Mouse (Mus musculus) 416B (cell line): ENCODE results near the gene Cdon.
A peak's percentile ranks its signal among the peaks of the same experiment; 100 is the strongest.
"Not testable (repeated sequence)": the region's sequence is repeated elsewhere in the genome, so short reads cannot be mapped to it uniquely, and the experiment has no call there.

Source experiments
- DNase-seq: peaks from one replicate; pipeline ENCODE4 v3.0.0; 2011; ENCODE audit warnings: low read depth

Gene Cdon

DNA sequence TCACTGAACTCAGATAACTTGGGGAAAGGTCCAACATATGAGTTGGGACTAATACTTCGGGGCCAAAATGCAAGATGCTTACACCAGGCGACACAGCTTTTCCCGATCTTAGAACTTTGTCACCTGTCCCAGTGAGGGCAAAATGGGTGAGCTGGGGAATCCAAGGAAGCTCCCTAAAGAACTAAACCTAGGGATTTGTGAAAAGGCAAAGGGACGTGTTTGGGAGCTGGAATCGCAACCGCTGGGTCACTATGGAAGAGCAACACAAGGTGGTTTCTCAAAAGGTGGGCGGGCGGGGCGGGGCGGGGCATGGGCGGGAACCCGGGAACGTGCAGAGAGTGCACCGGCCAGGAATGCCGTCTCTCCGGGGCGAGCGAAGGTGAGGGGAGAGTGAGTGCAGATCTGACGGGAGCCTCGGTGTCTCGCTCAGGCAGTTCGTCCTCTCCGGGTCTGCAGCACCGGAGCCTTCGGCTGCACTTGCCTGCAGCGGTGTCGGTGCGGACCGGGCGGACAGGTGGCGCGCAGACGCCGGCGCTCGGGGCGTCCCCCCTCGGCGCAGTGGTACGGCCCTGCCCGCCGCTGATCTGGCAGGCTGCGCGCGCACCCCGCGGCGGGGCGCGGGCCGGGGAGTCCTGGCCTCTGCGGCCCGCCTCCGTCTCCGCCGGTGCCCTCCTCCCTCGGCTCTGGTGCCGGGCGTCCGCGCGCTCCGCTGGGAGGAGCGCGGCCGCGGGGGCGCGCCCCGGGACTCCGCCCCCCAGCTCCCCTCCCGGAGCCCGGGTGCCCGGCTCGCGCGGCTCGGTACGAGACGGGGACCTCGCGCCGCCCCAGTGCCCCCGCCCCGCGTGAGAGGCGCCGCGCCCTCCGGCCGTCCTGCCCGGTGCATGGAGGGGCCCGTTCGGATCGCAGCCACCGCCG is at the start of gene Cdon:
Gene Cdon, plus strand, starts transcription at position 324 of the 915 bp plus-strand sequence.
- peak; percentile 57 for DNase-seq

DNA sequence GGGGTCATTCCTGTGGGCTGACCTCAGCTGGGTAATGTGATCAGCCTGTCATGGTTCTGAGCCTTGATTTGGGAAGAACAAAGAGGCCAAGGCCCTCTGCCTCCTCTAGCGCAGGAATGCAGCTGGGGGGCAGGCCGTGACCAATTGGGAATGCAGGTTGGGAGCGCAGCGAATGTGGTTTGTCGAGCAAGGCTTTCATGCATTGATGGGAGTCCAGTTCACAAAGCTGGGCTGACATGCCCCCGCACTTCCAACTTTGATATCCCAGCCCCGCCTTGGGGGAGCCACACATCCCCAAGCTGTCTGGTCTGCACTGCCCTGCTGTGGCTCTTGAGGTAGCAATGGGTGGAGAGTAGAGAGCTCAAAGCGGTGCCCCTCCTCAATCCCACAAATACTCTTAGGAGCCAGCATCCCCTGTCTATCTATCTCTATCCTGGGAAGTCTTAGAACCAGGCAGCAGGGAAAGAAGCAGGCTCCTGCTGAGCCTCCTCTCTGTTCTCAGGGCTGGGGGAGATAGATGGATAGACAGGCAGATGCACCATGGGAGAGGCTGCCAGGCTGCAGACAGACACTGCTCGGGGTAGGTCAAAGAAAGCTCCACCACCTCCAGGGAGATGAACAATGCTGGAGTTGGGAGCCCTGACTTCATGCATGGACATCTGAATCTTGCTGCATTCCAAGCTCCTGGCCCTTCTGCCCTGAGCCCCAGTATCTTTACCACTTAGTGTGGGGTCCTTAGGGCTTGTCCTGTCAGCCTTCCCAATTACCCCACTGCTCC is 48.4 kb upstream of the Cdon start:
- DNase-seq: no peak

DNA sequence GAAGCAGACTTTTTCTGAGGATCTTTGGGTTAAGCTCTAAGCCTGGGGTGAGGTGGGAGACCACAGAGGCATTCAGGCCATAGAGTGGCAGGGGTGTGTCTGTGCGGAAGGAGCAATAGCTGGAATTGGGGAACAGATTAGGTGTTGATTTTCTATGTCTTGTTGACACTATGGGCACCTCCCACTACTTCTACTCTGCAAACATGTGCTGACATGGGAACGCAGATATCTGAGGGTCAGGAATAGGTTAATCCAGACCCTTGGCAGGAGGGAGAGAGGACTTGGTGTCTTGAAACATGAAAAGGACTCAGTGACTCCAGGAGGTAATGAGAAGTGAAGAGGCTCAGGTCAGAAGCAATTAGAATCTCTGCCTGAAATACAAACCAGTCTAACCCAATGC is 43.0 kb upstream of the Cdon start:
- no peak for DNase-seq

DNA sequence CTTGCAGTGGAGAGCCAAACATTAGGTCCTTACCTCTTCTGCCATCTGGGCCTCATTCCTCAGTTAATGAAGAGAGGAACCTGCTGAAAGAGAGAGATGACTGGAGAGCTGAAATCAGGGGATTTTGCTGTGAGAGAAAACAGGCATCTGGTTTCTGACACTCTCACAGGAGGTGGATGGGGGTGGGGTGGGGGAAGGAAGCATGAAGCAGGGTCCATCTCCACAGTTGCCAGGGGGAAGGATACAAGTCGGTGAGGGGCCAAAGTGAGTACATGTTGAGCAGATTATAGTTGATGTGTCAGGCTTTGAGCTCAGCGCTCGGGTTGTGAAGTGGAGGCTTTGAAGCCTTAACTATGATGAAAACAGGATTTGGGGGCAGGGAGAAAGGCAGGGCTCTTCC is 41.9 kb upstream of the Cdon start:
- DNase-seq: no peak

DNA sequence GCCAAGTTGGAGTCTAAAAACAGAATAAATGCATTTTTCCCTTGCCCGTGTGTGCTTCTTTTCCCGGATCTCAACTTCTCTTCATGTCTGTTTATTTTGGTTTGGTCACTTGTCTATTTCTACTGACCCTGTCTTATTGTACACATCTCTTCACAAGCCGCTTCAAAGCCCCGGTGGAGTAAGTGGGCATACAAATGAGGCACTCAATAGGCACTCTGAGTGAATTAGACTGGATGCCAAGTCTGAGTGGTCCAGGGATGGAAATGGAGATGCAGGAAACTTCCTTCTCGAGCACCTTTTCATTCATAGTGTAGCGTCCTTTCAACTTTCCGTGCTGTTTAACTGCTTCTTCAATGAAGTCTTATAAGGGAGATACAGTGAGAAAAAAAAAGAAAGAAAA is 21.0 kb upstream of the Cdon start:
- no peak for DNase-seq

DNA sequence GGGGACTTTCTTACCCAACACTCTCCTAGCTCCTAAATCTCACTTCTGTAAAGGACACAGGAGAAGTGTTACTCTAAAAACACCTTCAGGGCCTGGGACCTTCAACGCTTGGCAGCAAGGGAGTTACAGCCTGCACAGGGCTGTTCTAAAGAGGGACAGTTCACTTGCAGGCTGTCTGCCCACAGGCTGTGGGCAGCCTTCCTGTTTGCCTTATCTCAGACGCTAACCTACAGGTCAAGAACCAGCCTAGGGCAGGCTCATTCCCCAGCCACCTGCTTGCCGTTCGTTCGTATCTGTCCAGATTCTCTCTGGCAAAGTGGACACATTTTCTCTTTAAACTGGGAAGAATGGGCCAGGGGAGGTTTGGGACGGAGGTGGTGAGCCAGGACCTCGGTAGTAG is 20.5 kb upstream of the Cdon start:
- DNase-seq: no peak

DNA sequence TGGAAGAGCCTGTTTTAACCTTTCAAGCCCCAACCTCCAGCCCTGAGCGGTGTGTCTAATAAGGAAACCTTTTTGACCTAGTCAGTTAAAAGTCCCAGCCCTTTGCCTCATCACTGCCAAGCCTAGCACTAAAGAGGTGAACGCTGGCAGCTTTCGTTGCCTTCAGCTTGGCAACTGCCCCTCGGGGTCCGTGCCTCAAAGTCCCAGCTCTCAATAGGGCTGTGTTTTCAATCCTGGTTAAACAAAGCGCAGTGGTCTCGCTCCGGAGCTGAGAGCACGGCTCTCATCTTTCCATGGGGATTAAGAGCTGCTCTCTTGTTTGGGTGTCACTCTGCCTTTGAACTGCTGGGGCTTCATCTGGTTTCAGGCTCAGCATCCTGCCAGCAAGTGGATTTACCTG is 20.1 kb upstream of the Cdon start:
- no peak for DNase-seq

DNA sequence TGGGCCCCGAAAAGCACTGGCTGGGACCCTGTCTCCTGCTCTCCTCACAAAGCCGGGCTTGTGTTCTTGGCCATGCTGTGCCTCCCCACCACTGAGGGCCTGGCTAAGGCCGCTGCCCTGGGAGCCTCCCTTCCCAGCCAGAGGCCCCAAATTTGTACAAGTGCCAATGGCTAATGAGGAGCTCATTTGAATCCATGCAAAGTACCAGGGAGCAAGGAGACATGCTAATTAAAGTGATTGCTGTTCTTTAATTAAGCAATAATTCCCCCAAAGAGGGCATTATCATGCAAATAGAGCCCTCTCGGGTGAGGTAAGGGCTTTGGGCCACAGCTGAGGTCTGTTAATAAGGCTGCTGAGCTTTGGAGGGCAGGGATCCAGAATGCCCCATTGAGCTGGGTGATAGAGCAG is 18.3 kb upstream of the Cdon start:
- DNase-seq: no peak

DNA sequence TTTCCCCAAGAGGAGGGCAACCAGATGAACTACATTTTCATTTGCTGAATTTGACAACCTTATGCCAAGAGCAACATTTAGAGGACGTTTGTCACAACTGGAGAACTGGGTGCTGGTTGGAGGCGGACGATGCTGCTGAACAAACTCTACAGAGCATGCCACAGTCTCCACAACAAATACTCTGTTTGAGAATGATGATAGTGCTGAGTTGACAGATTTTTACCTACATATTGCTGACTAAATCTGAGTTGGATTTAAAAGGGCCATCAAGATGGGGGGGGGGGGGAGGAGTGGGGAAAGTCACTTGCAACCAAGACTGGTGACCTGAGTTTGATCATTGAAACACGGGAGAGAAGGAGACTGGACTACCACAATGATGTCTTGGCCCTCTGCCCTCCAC is 17.4 kb upstream of the Cdon start:
- no peak for DNase-seq

DNA sequence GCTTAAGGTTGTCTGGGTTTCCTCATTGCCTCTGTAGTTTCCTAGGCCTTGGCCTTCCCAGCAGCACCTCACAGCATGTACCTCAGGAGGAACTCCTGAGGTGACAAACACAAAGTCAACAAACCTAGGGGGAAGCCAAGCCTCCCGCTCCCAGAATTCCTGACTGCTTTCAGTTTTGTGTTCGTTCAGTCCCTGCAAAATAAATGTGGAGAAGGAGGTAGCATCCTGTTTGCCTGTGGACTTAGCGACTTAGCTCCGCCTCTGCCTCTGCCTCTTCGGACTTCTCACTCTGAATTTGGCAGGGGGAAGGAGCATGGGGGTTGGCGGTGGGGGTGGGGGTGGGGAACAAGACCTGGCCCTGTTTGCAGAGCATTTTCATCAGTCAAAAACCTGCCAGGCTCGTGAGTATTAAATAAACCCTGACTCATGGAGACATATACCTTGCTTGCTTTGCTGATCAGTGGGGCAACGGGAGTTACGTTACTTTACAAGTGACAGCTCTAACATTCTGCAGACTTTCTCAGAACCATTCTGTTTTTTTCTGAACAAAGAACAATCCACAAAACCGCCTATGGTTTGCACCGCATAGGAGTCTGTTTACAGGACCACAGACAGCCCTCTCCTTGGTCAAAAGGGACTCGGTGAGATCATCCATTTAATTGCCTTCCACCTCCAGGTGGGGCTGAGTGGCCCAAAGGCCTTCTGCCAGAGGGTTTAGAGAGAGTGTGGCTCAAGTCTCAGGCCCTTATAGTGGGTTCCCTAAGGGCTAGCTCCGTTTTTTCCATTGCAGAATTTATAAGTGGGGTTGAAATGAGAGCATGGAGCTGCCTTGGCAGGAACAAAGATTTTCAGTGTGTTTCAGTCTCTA is 15.7 kb upstream of the Cdon start:
- DNase-seq: no peak

DNA sequence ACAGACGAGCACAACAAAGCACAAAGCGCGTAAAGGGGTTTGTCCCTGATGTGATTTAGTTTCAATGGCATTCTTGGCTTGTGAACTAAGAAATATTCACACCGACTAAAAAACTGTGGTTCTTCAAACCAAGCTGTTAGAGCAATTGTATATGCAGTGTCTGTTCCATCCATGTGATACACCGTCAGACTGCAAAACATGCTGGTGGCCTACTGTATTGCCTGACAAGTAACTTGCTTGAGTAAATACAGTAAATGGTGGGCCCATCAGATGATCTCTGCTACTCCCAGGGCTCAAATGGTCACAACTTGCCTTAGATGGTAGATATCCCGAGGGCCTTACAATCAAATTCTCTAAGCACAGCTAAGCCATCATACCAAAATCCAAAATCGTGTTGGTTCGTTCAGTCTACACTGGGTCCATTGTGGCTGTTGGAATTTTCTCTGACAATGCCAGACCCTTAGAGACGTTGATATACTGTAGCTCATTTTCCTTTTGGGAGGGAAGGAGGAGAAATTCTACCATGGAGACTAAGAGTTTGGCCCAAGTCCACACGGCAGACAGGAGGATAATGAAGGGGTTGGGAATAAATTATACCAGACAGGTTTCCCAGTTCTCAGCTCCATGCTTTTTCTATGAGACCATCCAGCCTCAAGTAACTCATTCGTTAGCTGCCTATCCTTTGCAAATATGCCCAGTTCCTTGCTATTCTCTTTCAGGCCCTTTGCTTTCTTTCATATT is 9.5 kb upstream of the Cdon start:
- no peak for DNase-seq

DNA sequence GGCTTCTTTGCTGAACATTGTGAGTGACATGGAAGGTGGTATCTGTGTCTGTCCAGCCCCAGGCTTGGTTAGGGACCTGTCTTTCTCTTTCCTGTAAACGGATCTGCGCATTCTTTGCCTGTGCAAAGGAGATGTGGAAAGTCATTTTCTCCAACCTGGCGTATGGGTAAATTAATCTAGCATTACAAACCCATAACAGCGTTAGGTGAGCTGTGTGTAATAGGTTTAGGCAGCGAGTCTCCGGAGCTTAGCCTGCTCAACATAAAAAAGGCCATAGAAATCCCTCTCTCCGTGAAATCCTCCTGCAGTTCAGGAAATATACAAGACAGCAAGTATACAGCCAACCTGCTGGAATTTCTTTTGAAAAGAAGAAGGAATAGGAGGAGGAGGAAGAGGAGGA is 9.0 kb upstream of the Cdon start:
- no peak for DNase-seq

DNA sequence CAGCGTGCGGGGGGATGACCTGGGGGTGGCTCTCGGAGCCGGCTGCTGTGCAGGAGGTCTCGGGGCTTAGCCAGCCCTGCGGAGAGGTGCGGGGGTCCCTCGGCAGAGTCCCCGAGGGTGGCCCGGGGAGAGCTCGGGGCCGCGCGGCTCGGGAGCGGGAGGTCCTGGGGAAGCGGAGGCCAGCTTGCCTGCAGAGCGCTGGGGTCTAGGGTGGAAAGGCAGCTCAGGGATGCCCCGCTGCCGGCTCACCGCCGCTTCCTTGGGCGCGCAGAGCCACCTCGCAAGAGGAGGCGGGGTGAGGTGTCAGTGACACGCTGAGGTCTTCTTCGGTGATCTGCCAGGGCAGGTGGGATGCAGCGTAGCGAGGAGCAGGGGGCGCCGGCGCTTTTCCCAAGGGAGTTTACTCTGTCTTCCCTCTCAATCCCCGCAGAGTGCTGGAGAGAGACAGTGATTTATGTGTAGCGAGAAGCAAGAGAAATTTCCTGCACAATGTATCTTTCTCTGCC is 855 bp downstream of the Cdon start:
- peak; percentile 3 for DNase-seq

DNA sequence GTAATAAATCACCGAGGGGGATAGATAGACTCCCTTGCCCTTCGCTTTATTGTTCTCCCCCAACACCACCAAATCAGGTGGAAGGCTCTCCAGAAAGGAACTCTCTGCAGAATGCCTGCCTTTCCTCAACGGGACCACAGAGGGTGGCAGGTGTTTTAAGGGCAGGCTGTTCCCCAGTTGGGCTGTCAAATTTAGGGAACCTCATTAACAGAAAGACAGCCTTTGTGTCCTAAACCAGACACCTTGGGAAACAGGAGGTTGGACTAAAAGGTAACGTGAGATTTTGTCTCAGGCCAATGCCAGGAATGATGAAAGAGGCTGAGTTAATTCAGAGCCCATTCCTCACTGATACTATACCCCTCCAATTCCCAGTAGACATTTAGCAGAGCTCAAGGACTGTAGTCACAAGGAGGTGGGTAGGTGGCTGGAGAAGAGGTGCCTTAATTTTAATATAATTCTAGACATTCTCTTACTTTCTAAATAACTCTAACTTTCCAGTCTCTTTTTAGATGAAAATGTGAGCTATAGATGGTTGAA is 1.5 kb downstream of the Cdon start:
- no peak for DNase-seq

DNA sequence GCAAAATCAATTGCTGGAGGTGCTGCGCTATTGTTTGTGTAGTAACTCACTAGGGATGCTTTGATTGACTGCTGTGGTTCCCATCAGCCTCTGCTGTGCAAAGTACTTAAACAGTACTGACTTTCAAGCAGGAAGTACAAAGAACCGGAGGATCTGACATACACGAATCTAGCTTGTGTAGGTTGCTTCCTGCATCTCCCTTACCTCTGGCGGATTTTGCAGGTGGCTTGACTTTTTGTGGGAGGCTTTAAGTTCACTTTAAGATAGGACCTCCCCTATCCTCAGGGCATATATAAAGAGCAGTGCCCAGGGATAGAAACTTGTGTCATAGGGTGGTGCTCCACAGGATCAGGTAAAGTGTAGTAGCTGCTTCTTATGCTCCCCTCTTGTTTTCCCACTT is 2.3 kb downstream of the Cdon start:
- DNase-seq: no peak

DNA sequence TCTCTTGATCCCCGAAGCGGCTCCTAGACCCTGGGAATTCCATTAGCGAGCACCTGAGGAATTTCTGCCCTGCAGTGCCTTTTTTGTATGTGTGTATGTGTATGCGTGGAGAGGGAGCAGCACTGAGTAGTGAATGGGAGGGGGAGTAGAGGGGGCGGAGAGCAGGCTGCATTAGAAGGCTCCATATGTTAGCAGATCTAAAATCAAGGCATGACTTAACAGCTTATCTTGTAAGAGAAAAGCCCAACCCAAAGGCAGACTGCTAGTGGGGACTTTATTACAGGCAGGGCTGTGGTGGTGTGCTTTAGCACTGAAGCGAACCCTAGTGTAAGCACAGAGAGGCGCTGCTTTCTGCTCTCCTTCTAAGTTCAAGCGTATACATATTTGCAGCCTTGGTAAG is 3.7 kb downstream of the Cdon start:
- no peak for DNase-seq

DNA sequence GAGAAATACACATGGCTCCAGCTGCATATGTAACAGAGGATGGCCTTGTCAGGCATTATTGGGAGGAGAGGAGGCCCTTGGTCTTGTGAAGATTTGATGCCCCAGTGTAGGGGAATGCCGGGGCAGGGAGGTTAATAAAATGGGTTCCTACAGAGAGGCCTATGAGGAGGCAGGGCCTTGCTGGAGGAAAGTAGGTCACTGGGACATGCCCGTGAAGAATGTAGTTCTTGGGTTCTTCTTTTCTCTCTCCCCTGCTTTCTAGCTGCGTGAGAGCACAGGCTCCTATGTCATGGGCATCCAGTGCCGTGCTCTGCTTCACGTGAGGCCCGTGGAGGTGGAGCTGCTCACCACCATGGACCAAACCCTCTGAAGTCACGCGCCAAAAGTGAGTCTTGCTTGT is 9.5 kb downstream of the Cdon start:
- no peak for DNase-seq

DNA sequence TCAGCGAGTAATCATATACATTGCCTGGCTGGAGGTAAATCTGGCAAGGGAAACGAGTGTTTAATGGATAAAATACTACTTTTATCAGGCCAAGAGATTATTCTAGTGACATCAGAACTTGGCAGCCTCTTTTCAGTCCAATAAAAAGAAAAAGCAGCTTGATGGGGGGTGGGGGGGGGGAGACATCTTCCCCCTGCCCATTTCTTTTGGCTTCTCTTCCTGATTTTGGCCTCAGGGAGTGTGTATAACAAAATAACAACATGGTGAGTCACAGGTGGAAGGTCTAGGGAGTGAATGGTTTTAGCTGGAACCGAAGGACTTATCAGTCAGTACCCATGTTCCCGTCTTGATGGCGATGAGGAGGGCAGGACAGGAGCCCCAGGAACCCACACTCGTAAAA is 10.5 kb downstream of the Cdon start:
- DNase-seq: no peak

DNA sequence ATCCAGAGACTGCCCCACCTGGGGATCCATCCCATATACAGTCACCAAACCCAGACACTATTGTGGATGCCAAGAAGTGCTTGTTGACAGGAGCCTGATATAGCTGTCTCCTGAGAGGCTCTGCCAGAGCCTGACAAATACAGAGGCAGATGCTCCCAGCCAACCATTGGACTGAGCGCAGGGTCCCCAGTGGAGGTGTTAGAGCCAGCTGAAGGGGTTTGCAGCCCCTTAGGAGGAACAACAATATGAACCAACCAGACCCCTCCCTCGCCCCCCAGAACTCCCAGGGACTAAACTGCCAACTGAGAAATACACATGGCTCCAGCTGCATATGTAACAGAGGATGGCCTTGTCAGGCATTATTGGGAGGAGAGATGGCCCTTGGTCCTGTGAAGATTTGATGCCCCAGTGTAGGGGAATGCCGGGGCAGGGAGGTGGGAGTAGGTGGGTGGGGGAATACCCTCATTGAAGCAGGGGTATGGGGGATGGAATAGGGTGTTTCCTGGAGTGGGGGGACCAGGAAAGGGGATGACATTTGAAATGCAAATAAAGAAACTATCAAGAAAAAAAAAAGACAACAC is 11.9 kb downstream of the Cdon start:
- not testable (repeated sequence) for DNase-seq

DNA sequence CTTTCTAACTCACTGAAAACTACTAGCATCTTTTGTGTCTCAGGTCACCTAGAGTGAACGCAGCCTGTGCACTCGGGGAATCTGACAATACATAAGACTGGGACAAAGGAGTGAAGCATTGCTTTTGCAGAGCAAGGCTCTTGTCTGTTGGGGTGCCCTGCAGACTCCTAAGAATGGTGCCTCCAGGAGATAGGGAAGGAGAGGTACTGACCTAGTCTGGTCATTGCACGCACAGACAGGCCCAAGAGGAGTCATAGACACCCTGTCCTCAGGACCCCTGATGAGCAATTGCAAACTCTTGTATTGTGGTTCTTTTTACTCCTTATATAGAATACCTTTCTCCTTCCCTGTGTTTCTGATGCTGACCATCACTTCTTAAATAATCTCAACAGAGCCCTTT is 13.4 kb downstream of the Cdon start:
- no peak for DNase-seq

DNA sequence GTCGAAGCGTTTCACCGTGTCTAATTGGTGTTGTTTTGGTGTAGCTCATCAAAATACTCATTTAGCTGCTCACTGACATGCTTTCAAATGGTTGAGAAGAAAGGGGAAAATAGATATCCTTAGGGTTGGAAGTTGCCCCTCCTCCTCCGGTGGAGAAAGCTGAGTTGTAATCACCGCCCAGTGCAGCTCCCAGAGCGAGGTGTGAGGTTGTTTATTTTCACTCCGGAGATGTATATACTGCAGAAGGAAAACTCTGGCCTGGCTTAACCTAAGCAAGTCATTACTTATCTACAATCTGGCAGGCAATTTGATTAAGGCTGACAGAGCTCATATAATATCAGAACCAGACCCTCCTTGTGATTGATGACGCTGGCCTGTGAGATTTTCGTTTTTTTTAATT is 14.6 kb downstream of the Cdon start:
- no peak for DNase-seq
